Mouse (Mus musculus): ENCODE results near the gene Iah1.

DNA sequence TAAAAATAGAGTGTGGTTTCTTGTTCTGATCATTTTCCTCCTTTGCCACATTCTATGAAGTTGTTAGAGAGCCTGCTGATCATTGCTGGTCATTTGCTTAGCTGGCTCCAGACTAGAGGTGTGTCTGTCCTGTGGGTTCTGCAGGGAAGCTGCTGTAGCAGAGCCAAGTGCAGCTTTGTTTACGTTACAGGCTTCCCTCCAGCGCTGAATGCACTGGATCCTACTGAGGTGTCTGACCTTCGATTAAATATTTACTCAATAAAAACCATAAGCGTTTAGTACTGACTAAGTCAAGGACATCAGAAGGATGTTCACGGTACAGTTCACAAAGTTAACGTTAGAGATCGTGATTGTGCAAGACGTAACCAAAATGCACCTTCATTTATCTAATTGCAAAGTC, 14.3 kb upstream of the Iah1 start:
- TF ChIP-seq CTCF (IDR thresholded peaks at IDR 0.05; ENCODE audit: low read depth) = no peak
- TF ChIP-seq EP300 (IDR thresholded peaks at IDR 0.05; ENCODE audit: low read depth) = no peak

Data from liver, postnatal 0 days (tissue).